Mouse (Mus musculus) liver, embryonic 16.5 days (tissue): ENCODE data around the gene Arl2. TPM values are rescaled to one million over a fixed set of nuclear protein-coding genes. Genes with fewer than 3 reads are reported as not detected.
A peak's percentile ranks its signal among the peaks of the same experiment; 100 is the strongest.
"Not testable (repeated sequence)": the region's sequence is repeated elsewhere in the genome, so short reads cannot be mapped to it uniquely, and the experiment has no call there.

Source experiments
- ATAC-seq: fragments of 200-750 bp; cut with Nextera tagmentation; 2 replicates; pipeline ENCODE4 v1.8.0; 2017; ENCODE audit warnings: low read depth, mild to moderate bottlenecking, moderate number of reproducible peaks, moderate library complexity
- H3K27ac ChIP-seq: fragments of 300-500 bp; sonication (generic); 2 replicates; pipeline ENCODE4 v1.5.1; 2014; ENCODE audit warnings: mild to moderate bottlenecking, low read length
- H3K27me3 ChIP-seq: fragments of 300-500 bp; sonication (generic); 2 replicates; pipeline ENCODE4 v1.6.1; 2014; ENCODE audit warnings: low read depth, low read length, mixed read lengths; ENCODE audit not compliant: control insufficient read depth, insufficient read depth
- H3K36me3 ChIP-seq: fragments of 300-500 bp; sonication (generic); 2 replicates; pipeline ENCODE4 v1.6.1; 2014; ENCODE audit warnings: mild to moderate bottlenecking; ENCODE audit not compliant: control insufficient read depth, insufficient read depth
- H3K4me1 ChIP-seq: fragments of 300-500 bp; sonication (generic); 2 replicates; pipeline ENCODE4 v1.6.1; 2014; ENCODE audit warnings: low read depth, low read length, mixed read lengths; ENCODE audit not compliant: control insufficient read depth
- H3K4me2 ChIP-seq: fragments of 300-500 bp; sonication (generic); 2 replicates; pipeline ENCODE4 v1.6.1; 2014; ENCODE audit warnings: low read depth, low read length, mixed read lengths
- H3K4me3 ChIP-seq: fragments of 300-500 bp; sonication (generic); 2 replicates; pipeline ENCODE4 v1.5.1; 2014; ENCODE audit warnings: low read depth, mild to moderate bottlenecking, low read length
- H3K9ac ChIP-seq: fragments of 300-500 bp; sonication (generic); 2 replicates; pipeline ENCODE4 v1.6.1; 2014; ENCODE audit warnings: low read depth, low read length
- H3K9me3 ChIP-seq: fragments of 300-500 bp; sonication (generic); replicated peaks from 2 replicates; pipeline ENCODE4 v1.6.1; 2016; ENCODE audit warnings: low read length; ENCODE audit not compliant: control insufficient read depth
- WGBS: fragments of 180-500 bp; shearing (Covaris S2); extraction: QIAGEN DNeasy Blood & Tissue Kit; methylation state at CpG from one replicate; pipeline ENCODE4 v1.1.7; 2014; ENCODE audit not compliant: insufficient replicate concordance; 5-methylcytosine and 5-hydroxymethylcytosine counted together
- polyA plus RNA-seq: library from polyadenylated mRNA; unstranded; fragments of >200 nt; fragmentation: Nextera tagmentation; extraction: Ambion mirVana; gene quantifications from 2 replicates; pipeline ENCODE4 v1.2.1, GENCODE M21; 2015

Arl2 gene
- polyA plus RNA-seq, 1 experiment from 2014 or later = 25.1 TPM

DNA sequence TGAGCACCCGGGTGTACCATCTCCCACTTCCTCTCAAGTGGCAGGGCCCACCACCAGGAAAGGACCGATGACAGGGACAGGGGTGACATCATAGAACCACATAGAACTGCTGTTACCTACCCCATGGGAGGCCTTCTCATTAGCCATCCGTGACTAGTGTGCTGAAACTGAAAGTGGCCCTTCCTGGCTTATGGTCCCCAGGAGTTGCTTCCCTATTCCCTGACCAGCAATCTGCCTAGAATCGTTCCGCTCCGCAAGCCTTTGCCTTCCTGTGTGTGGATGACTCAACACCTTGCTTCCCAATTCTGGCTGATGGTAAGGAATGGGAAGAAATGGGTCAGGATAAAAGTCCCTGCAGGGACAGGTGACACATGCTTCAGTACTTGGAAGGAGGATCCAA is 15.9 kb upstream of the Arl2 start:
- Histone ChIP-seq H3K36me3 (no peaks in the 10 kb centered on the region), H3K9me3 (no peaks in the 10 kb centered on the region), H3K4me3 (no peak overlapping the region), H3K4me2 (no peak overlapping the region), H3K4me1 (no peaks in the 10 kb centered on the region; the same call in 1 of the 2 replicates), H3K27me3 (0 out of 2 replicates have a peak, but pooled peaks cover 2% of the 10 kb centered on the region), H3K27ac (no peak overlapping the region), H3K9ac (no peak overlapping the region)
- 28% methylated on average over 6 of the region's 6 CpGs for WGBS
- no peak for ATAC-seq

GRCm38 (mm10) chr19:6156372-6156771 is 15.0 kb upstream of the Arl2 start:
- Histone ChIP-seq H3K4me3 (no peak overlapping the region), H3K27me3 (0 out of 2 replicates have a peak, but pooled peaks cover 2% of the 10 kb centered on the region), H3K4me2 (no peak overlapping the region), H3K9ac (no peak overlapping the region), H3K9me3 (no peaks in the 10 kb centered on the region), H3K36me3 (no peaks in the 10 kb centered on the region), H3K27ac (no peak overlapping the region), H3K4me1 (no peaks in the 10 kb centered on the region; the same call in 1 of the 2 replicates)
- ATAC-seq = no peak
- 55% methylated on average over 8 of the region's 8 CpGs for WGBS

DNA sequence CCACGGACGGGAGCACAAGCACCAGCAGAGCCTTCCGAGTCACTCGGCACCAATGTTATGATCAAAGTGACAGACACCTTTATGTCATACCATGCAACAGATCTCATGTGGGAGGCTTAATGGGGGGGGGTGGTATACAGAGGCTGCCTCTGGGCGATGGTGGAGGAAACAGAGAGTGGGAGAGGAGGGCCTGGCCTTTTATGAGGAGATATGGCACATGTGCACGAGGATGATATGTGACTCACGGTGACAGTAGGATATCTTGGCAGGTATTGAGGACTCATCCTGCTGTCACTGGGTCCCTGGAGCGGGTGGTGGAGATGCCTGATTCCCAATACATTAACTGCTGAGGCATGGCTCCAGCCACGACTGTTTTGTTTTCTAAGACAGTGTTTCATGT is 13.8 kb upstream of the Arl2 start:
- Histone ChIP-seq H3K36me3 (no peaks in the 10 kb centered on the region), H3K4me2 (no peak overlapping the region), H3K27ac (no peak overlapping the region), H3K4me1 (no peaks in the 10 kb centered on the region; the same call in 1 of the 2 replicates), H3K4me3 (no peak overlapping the region), H3K9ac (no peak overlapping the region), H3K27me3 (0 out of 2 replicates have a peak, but pooled peaks cover 2% of the 10 kb centered on the region), H3K9me3 (no peaks in the 10 kb centered on the region)
- no peak for ATAC-seq
- 58% methylated on average over 9 of the region's 9 CpGs for WGBS

DNA sequence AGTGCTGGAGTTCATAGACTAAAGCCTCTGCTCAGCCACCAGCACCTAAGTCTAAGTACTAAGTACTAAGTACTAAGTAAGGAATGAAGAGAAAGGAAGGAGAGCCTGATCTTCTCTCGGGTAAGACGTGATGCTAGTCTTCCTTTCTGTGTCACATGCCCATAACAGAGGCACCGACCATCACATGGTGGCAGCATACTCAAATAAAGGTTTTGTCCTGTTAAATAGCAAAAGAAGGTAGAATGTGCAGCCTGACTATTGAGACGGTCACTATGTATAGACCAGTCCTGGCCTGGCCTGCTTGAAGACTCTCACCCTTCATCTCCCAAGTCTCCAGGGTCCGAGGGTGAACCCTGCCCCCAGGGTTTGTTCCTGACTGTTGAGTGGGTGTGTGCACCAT is 3.5 kb upstream of the Arl2 start:
- H3K9me3 ChIP-seq = no peaks in the 10 kb centered on the region
- H3K4me3 ChIP-seq = no peak overlapping the region
- no peaks in the 10 kb centered on the region for H3K27me3 ChIP-seq
- no peak overlapping the region for H3K27ac ChIP-seq
- H3K36me3 ChIP-seq = no peaks in the 10 kb centered on the region
- 53% methylated on average over 5 of the region's 5 CpGs for WGBS
- no peak for ATAC-seq
- H3K4me2 ChIP-seq = no peak overlapping the region
- H3K9ac ChIP-seq = no peak overlapping the region
- peaks cover 10% of the 10 kb centered on the region for H3K4me1 ChIP-seq

- Histone ChIP-seq H3K27ac (peak within 1 kb of the TSS; percentile 99), H3K9ac (peak within 1 kb of the TSS; percentile 81), H3K36me3 (peaks cover 3% of the 10 kb centered on the region; the same call in 1 of the 2 replicates), H3K27me3 (no peaks in the 10 kb centered on the region), H3K4me1 (peaks cover 13% of the 10 kb centered on the region), H3K4me3 (peak within 1 kb of the TSS; percentile 75), H3K4me2 (peak within 1 kb of the TSS; percentile 98), H3K9me3 (no peaks in the 10 kb centered on the region)
- peak; percentile 91 for ATAC-seq
- under 1% methylated on average over 67 of the region's 68 CpGs for WGBS
These were observed 512 bp downstream of the Arl2 start, which contains the start of gene Batf2 for GRCm38 (mm10) chr19:6140678-6141393. Gene Batf2, plus strand, starts transcription at chr19:6140983.

DNA sequence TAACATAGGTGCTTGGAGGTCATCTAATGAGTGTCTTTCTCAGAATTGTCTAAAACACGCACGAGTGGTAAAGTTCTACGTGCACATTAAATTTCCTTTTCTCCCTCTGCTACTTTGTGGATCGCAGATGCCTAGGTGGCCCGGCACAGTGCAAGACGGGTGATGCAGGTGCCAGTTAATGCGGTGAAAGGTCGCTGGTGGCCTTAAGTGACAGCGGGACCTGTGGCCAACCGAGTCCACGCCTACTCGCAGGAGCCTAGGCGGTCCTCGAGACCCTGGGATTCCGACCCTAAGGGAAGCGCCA is 1.0 kb downstream of the Arl2 start:
- ATAC-seq = no peak
- Histone ChIP-seq H3K27me3 (no peaks in the 10 kb centered on the region), H3K4me2 (peak overlapping the region; percentile 98), H3K4me3 (peak overlapping the region; percentile 75), H3K9me3 (no peaks in the 10 kb centered on the region), H3K27ac (peak overlapping the region; percentile 99), H3K9ac (peak overlapping the region; percentile 81), H3K4me1 (peaks cover 13% of the 10 kb centered on the region), H3K36me3 (peaks cover 3% of the 10 kb centered on the region; the same call in 1 of the 2 replicates)
- 4% methylated on average over 16 of the region's 16 CpGs for WGBS

GRCm38 (mm10) chr19:6139701-6140100 is 1.6 kb downstream of the Arl2 start:
- no peaks in the 10 kb centered on the region for H3K27me3 ChIP-seq
- peaks cover 13% of the 10 kb centered on the region for H3K4me1 ChIP-seq
- peak overlapping the region; percentile 75; the same call in 1 of the 2 replicates for H3K4me3 ChIP-seq
- peak overlapping the region; percentile 26 for H3K27ac ChIP-seq
- no peaks in the 10 kb centered on the region for H3K9me3 ChIP-seq
- WGBS = 87% methylated on average over 6 of the region's 6 CpGs
- peak overlapping the region; percentile 81; the same call in 1 of the 2 replicates for H3K9ac ChIP-seq
- H3K4me2 ChIP-seq = peak overlapping the region; percentile 98
- H3K36me3 ChIP-seq = peaks cover 3% of the 10 kb centered on the region; the same call in 1 of the 2 replicates
- ATAC-seq = no peak

DNA sequence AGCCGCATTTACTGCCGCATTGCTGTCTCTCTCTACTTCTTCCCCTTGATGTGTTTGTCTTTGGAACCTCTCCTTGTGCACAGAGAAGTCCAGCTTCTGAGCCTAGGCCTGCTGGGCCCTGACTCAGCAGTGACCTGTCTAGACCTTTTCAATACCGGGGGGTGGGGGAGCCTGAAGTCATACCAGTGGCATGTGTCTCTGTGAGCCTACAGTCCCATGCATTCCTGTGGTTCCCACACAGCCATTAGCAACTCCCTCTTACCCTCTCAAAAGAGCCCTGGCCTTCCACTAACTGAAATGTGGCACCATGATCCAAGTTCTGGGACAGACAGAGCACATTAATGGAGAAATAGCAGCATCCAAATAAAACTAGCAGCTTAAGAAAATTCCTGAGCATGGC is 5.0 kb downstream of the Arl2 start:
- ATAC-seq = no peak
- Histone ChIP-seq H3K9ac (no peak overlapping the region), H3K27ac (peak overlapping the region; percentile 27; the same call in 1 of the 2 replicates), H3K4me1 (peaks cover 39% of the 10 kb centered on the region), H3K4me2 (no peak overlapping the region), H3K36me3 (peaks cover 5% of the 10 kb centered on the region; the same call in 1 of the 2 replicates), H3K4me3 (no peak overlapping the region), H3K27me3 (no peaks in the 10 kb centered on the region), H3K9me3 (no peaks in the 10 kb centered on the region)
- 80% methylated on average over 3 of the region's 3 CpGs for WGBS

- not testable (repeated sequence) for H3K9me3 ChIP-seq
- ATAC-seq = peak; percentile 54
- peak overlapping the region; percentile 66 for H3K4me2 ChIP-seq
These were observed 8.2 kb downstream of the Arl2 start for GRCm38 (mm10) chr19:6133197-6133596.

More at GRCm38 (mm10) chr19:6133197-6133596, 8.2 kb downstream of the Arl2 start:
- not testable (repeated sequence) for H3K27me3 ChIP-seq, H3K36me3 ChIP-seq
- Histone ChIP-seq H3K4me1 (peaks cover 60% of the 10 kb centered on the region), H3K9ac (peak overlapping the region; percentile 59), H3K27ac (peak overlapping the region; percentile 97), H3K4me3 (peak overlapping the region; percentile 48)
- WGBS = 33% methylated on average over 1 of the region's 1 CpGs
